Mouse (Mus musculus): ENCODE results near the gene Oas3. TPM values are rescaled to one million over a fixed set of nuclear protein-coding genes. Genes with fewer than 3 reads are reported as not detected.

Gene Oas3
- polyA plus RNA-seq, 1 experiment from 2014 or later: 0.05 TPM

- no peaks in the 10 kb centered on the region for H3K9me3 ChIP-seq (replicated peaks)
- no peaks in the 10 kb centered on the region for H3K4me1 ChIP-seq
- no peak overlapping the region for H3K4me2 ChIP-seq
- H3K27ac ChIP-seq: no peak overlapping the region
- 58% methylated on average over 3 of the region's 3 CpGs for WGBS (ENCODE audit: insufficient replicate concordance)
- ATAC-seq: no peak
- H3K27me3 ChIP-seq (replicated peaks): 0 out of 2 replicates have a peak, but pooled peaks cover 6% of the 10 kb centered on the region
- no peaks in the 10 kb centered on the region for H3K36me3 ChIP-seq
- H3K4me3 ChIP-seq: no peak overlapping the region
- H3K9ac ChIP-seq: no peak overlapping the region
Measured at GRCm38 (mm10) chr5:120751206-120751605, 26.3 kb downstream of the Oas3 start.

GRCm38 (mm10) chr5:120749688-120750087 lies 27.8 kb downstream of the Oas3 start, which contains the start of gene Oas2:
TSS of gene Oas2 (minus strand) at chr5:120749853.
- Histone ChIP-seq H3K9ac (no peak within 1 kb of the TSS), H3K4me2 (no peak within 1 kb of the TSS), H3K36me3 (no peaks in the 10 kb centered on the region), H3K4me3 (no peak within 1 kb of the TSS), H3K4me1 (no peaks in the 10 kb centered on the region), H3K27me3 (replicated peaks) (0 out of 2 replicates have a peak, but pooled peaks cover 6% of the 10 kb centered on the region), H3K27ac (no peak within 1 kb of the TSS), H3K9me3 (replicated peaks) (no peaks in the 10 kb centered on the region)
- 41% methylated on average over 5 of the region's 5 CpGs for WGBS (ENCODE audit: insufficient replicate concordance)
- ATAC-seq: no peak

- Histone ChIP-seq H3K9me3 (replicated peaks) (no peaks in the 10 kb centered on the region), H3K4me3 (no peak overlapping the region), H3K27me3 (replicated peaks) (peaks cover 20% of the 10 kb centered on the region), H3K4me1 (no peaks in the 10 kb centered on the region), H3K4me2 (no peak overlapping the region), H3K27ac (no peak overlapping the region), H3K9ac (no peak overlapping the region), H3K36me3 (no peaks in the 10 kb centered on the region)
- ATAC-seq: no peak
- 6% methylated on average over 5 of the region's 5 CpGs for WGBS (ENCODE audit: insufficient replicate concordance)
Measured at GRCm38 (mm10) chr5:120746451-120746850, 31.0 kb downstream of the Oas3 start.

DNA sequence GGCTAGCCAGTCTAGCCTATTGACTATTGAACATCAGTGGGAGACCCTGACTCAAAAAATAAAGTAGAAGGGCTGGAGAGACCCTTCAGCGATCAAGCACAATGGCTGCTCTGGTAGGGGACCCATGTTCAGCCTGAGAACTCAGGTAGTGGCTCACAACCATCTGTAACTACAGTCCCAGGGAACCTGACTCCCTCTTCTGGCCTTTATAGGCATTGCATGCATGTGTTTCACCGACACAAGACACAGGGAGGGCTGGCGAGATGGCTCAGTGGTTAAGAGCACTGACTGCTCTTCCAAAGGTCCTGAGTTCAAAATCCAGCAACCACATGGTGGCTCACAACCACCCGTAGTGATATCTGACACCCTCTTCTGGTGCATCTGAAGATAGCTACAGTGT lies 35.3 kb downstream of the Oas3 start:
- Histone ChIP-seq H3K4me2 (no peak overlapping the region), H3K9ac (no peak overlapping the region), H3K4me1 (no peaks in the 10 kb centered on the region), H3K36me3 (no peaks in the 10 kb centered on the region), H3K27ac (no peak overlapping the region), H3K4me3 (no peak overlapping the region), H3K9me3 (replicated peaks) (no peaks in the 10 kb centered on the region), H3K27me3 (replicated peaks) (peaks cover 17% of the 10 kb centered on the region)
- no peak for ATAC-seq
- WGBS (ENCODE audit: insufficient replicate concordance): 14% methylated on average over 4 of the region's 4 CpGs

- Histone ChIP-seq H3K4me1 (no peaks in the 10 kb centered on the region), H3K36me3 (no peaks in the 10 kb centered on the region), H3K9ac (no peak overlapping the region), H3K9me3 (replicated peaks) (no peaks in the 10 kb centered on the region), H3K27me3 (replicated peaks) (0 out of 2 replicates have a peak, but pooled peaks cover 6% of the 10 kb centered on the region), H3K4me2 (no peak overlapping the region), H3K27ac (no peak overlapping the region), H3K4me3 (no peak overlapping the region)
- 65% methylated on average over 14 of the region's 14 CpGs for WGBS (ENCODE audit: insufficient replicate concordance)
- no peak for ATAC-seq
Measured at GRCm38 (mm10) chr5:120734380-120734990, 43.0 kb downstream of the Oas3 start.

DNA sequence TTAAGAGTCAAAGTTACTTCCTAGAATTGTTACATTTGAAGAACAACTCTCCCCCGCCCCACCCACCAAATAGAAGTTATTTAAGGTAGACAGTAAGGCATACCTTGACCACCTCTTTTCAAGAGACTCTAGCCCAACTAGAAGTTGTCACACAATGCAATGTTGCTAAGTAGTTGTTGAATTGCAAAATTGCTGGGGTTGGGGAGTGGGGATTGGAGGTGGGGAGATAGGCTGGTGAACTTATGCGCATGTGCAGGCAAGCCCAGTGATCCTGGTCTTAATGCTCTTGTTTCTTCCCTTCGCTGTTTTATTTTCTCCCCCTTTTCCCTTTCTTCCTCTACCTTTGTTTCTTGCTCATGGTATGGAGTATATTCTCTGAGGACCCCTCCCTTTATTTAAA lies 43.8 kb downstream of the Oas3 start:
- WGBS (ENCODE audit: insufficient replicate concordance): 72% methylated on average over 3 of the region's 3 CpGs
- no peaks in the 10 kb centered on the region for H3K36me3 ChIP-seq
- H3K4me3 ChIP-seq: no peak overlapping the region
- no peak overlapping the region for H3K4me2 ChIP-seq
- no peak overlapping the region for H3K27ac ChIP-seq
- H3K9ac ChIP-seq: no peak overlapping the region
- no peaks in the 10 kb centered on the region for H3K4me1 ChIP-seq
- H3K27me3 ChIP-seq (replicated peaks): 0 out of 2 replicates have a peak, but pooled peaks cover 4% of the 10 kb centered on the region
- no peaks in the 10 kb centered on the region for H3K9me3 ChIP-seq (replicated peaks)
- ATAC-seq: no peak

GRCm38 (mm10) chr5:120732740-120733139 lies 44.7 kb downstream of the Oas3 start:
- H3K4me1 ChIP-seq: no peaks in the 10 kb centered on the region
- H3K4me2 ChIP-seq: no peak overlapping the region
- H3K36me3 ChIP-seq: no peaks in the 10 kb centered on the region
- H3K4me3 ChIP-seq: no peak overlapping the region
- H3K27ac ChIP-seq: no peak overlapping the region
- no peak for ATAC-seq
- 0 out of 2 replicates have a peak, but pooled peaks cover 4% of the 10 kb centered on the region for H3K27me3 ChIP-seq (replicated peaks)
- WGBS (ENCODE audit: insufficient replicate concordance): 58% methylated on average over 1 of the region's 1 CpGs
- H3K9me3 ChIP-seq (replicated peaks): no peaks in the 10 kb centered on the region
- no peak overlapping the region for H3K9ac ChIP-seq

DNA sequence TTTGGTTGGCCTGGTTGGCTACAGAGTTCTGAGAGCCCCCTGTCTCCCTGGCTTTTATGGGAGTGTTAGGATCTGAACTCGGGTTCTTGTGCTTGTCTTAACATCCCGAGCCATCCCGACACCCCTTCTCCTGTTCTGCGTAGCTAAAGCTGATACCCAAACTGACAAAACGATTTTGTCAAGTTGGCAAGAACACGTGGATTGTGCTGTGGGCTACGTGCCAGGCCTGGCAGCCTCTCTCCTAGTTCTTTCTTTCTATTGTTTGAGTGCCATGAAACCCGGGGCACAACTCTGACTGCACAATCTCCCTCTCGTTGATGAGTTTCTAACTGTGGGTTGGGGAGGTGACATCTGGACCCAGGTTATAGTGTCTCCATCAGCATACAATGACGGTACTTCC lies 48.1 kb downstream of the Oas3 start:
- Histone ChIP-seq H3K9me3 (replicated peaks) (no peaks in the 10 kb centered on the region), H3K4me2 (no peak overlapping the region), H3K27ac (no peak overlapping the region), H3K4me1 (no peaks in the 10 kb centered on the region), H3K27me3 (replicated peaks) (0 out of 2 replicates have a peak, but pooled peaks cover 4% of the 10 kb centered on the region), H3K36me3 (no peaks in the 10 kb centered on the region), H3K4me3 (no peak overlapping the region), H3K9ac (no peak overlapping the region)
- WGBS (ENCODE audit: insufficient replicate concordance): 59% methylated on average over 10 of the region's 10 CpGs
- no peak for ATAC-seq

DNA sequence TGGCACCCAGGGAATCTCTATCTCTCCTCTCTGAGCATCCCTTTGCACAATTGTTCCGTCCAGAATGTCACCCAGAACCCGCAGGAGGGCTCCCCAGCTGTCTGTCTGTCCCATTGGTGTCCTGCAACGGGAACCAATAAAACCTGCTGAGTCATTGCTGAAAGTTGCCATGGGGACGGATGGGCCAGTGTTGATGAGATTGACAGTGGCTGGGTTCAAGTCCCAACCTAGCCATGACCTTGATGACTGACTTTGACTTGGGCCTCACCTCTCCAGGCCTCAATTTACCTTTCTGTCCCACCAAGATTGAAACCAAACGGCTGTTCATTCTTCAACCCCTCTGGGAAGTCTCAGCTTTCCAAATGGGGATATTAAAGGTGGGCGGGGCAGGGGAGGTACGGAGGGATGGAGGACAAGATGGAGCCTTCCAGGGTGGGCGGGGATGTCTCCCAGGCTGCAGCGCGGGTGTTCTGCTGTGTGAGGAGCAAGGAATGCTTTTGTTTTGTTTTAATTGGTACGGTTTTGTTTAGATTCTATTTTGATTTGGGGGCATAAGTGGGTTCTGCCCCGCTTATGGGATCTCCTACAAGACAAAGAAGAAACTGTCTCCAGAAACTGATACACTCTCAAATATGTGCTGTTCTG lies 51.5 kb downstream of the Oas3 start:
- 43% methylated on average over 12 of the region's 12 CpGs for WGBS (ENCODE audit: insufficient replicate concordance)
- H3K27ac ChIP-seq: no peak overlapping the region
- H3K27me3 ChIP-seq (replicated peaks): no peaks in the 10 kb centered on the region
- H3K9me3 ChIP-seq (replicated peaks): no peaks in the 10 kb centered on the region
- no peak overlapping the region for H3K4me2 ChIP-seq
- no peak overlapping the region for H3K9ac ChIP-seq
- no peaks in the 10 kb centered on the region for H3K4me1 ChIP-seq
- H3K4me3 ChIP-seq: no peak overlapping the region
- H3K36me3 ChIP-seq: no peaks in the 10 kb centered on the region
- ATAC-seq: no peak

GRCm38 (mm10) chr5:120721005-120721404 lies 56.5 kb downstream of the Oas3 start:
- WGBS (ENCODE audit: insufficient replicate concordance): 39% methylated on average over 7 of the region's 7 CpGs
- Histone ChIP-seq H3K36me3 (no peaks in the 10 kb centered on the region), H3K27me3 (replicated peaks) (0 out of 2 replicates have a peak, but pooled peaks cover 3% of the 10 kb centered on the region), H3K27ac (no peak overlapping the region), H3K9me3 (replicated peaks) (no peaks in the 10 kb centered on the region), H3K9ac (no peak overlapping the region), H3K4me3 (no peak overlapping the region), H3K4me2 (no peak overlapping the region), H3K4me1 (no peaks in the 10 kb centered on the region)
- ATAC-seq: no peak

GRCm38 (mm10) chr5:120718600-120719378 lies 58.7 kb downstream of the Oas3 start:
- Histone ChIP-seq H3K27me3 (replicated peaks) (peaks cover 16% of the 10 kb centered on the region), H3K4me2 (no peak overlapping the region), H3K36me3 (no peaks in the 10 kb centered on the region), H3K27ac (no peak overlapping the region), H3K9me3 (replicated peaks) (no peaks in the 10 kb centered on the region), H3K9ac (no peak overlapping the region), H3K4me3 (no peak overlapping the region), H3K4me1 (no peaks in the 10 kb centered on the region)
- WGBS (ENCODE audit: insufficient replicate concordance): 45% methylated on average over 15 of the region's 15 CpGs
- no peak for ATAC-seq

- 55% methylated on average over 10 of the region's 10 CpGs for WGBS (ENCODE audit: insufficient replicate concordance)
- Histone ChIP-seq H3K9me3 (replicated peaks) (no peaks in the 10 kb centered on the region), H3K4me3 (no peak overlapping the region), H3K27me3 (replicated peaks) (peaks cover 33% of the 10 kb centered on the region), H3K27ac (no peak overlapping the region), H3K36me3 (no peaks in the 10 kb centered on the region), H3K4me1 (no peaks in the 10 kb centered on the region), H3K4me2 (no peak overlapping the region), H3K9ac (no peak overlapping the region)
- no peak for ATAC-seq
Measured at GRCm38 (mm10) chr5:120717136-120717535, 60.3 kb downstream of the Oas3 start.
